Mouse (Mus musculus) embryonic facial prominence, embryonic 15.5 days (tissue): ENCODE results near the gene Nabp2. TPM values are rescaled to one million over a fixed set of nuclear protein-coding genes. Genes with fewer than 3 reads are reported as not detected.

ENCODE experiments used
- ATAC-seq: fragments of 200-750 bp; cut with Nextera tagmentation; 2 replicates; pipeline ENCODE4 v1.8.0; 2017; ENCODE audit warnings: low read depth, moderate TSS enrichment; ENCODE audit not compliant: insufficient number of reproducible peaks, low FRiP score, low TSS enrichment
- H3K27ac ChIP-seq: fragments of 300-500 bp; sonication (generic); replicated peaks from 2 replicates; pipeline ENCODE4 v1.5.1; 2015; ENCODE audit warnings: mild to moderate bottlenecking, inconsistent platforms
- H3K27me3 ChIP-seq: fragments of 300-500 bp; sonication (generic); 2 replicates; pipeline ENCODE4 v1.6.1; 2015; ENCODE audit warnings: inconsistent platforms
- H3K36me3 ChIP-seq: fragments of 300-500 bp; sonication (generic); 2 replicates; pipeline ENCODE4 v1.6.1; 2015; ENCODE audit warnings: mild to moderate bottlenecking, inconsistent platforms
- H3K4me1 ChIP-seq: fragments of 300-500 bp; sonication (generic); 2 replicates; pipeline ENCODE4 v1.6.1; 2015; ENCODE audit warnings: inconsistent platforms
- H3K4me2 ChIP-seq: fragments of 300-500 bp; sonication (generic); replicated peaks from 2 replicates; pipeline ENCODE4 v1.6.1; 2015; ENCODE audit warnings: mild to moderate bottlenecking, inconsistent platforms
- H3K4me3 ChIP-seq: fragments of 300-500 bp; sonication (generic); replicated peaks from 2 replicates; pipeline ENCODE4 v1.5.1; 2015; ENCODE audit warnings: mild to moderate bottlenecking, inconsistent platforms
- H3K9ac ChIP-seq: fragments of 300-500 bp; sonication (generic); 2 replicates; pipeline ENCODE4 v1.6.1; 2015; ENCODE audit warnings: inconsistent platforms
- H3K9me3 ChIP-seq: fragments of 300-500 bp; sonication (generic); replicated peaks from 2 replicates; pipeline ENCODE4 v1.6.1; 2016; ENCODE audit warnings: inconsistent platforms
- WGBS: fragments of 180-500 bp; shearing (Covaris S2); methylation state at CpG from one replicate; pipeline ENCODE4 v1.1.7; 2015; 5-methylcytosine and 5-hydroxymethylcytosine counted together
- polyA plus RNA-seq: library from polyadenylated mRNA; unstranded; fragments of >200 nt; fragmentation: Nextera tagmentation; extraction: Ambion mirVana; gene quantifications from 2 replicates; pipeline ENCODE4 v1.2.1, GENCODE M21; 2015

Nabp2 gene
- polyA plus RNA-seq, 1 experiment from 2014 or later: 75.7 TPM

GRCm38 (mm10) chr10:128444354-128444753 lies 33.1 kb upstream of the Nabp2 start:
- WGBS: 59% methylated on average over 6 of the region's 6 CpGs
- no peak overlapping the region for H3K4me3 ChIP-seq
- H3K4me2 ChIP-seq: no peak overlapping the region
- H3K27me3 ChIP-seq: no peaks in the 10 kb centered on the region
- H3K4me1 ChIP-seq: no peaks in the 10 kb centered on the region
- no peak for ATAC-seq
- peaks cover 25% of the 10 kb centered on the region for H3K36me3 ChIP-seq
- no peak overlapping the region for H3K9ac ChIP-seq
- H3K27ac ChIP-seq: no peak overlapping the region
- no peaks in the 10 kb centered on the region for H3K9me3 ChIP-seq

- WGBS: 57% methylated on average over 1 of the region's 1 CpGs
- Histone ChIP-seq H3K9ac (no peak overlapping the region), H3K27ac (0 out of 2 replicates have a peak overlapping the region, but pooled peaks have one; percentile 44), H3K4me1 (no peaks in the 10 kb centered on the region), H3K4me2 (no peak overlapping the region), H3K27me3 (no peaks in the 10 kb centered on the region), H3K9me3 (no peaks in the 10 kb centered on the region), H3K4me3 (no peak overlapping the region), H3K36me3 (peaks cover 40% of the 10 kb centered on the region)
- no peak for ATAC-seq
Observed at GRCm38 (mm10) chr10:128442718-128443117, 31.4 kb upstream of the Nabp2 start.

GRCm38 (mm10) chr10:128441324-128442119 lies 30.2 kb upstream of the Nabp2 start:
- no peak overlapping the region for H3K9ac ChIP-seq
- no peaks in the 10 kb centered on the region for H3K27me3 ChIP-seq
- H3K4me3 ChIP-seq: no peak overlapping the region
- no peak overlapping the region for H3K4me2 ChIP-seq
- H3K4me1 ChIP-seq: no peaks in the 10 kb centered on the region
- WGBS: 85% methylated on average over 10 of the region's 10 CpGs
- no peak overlapping the region for H3K27ac ChIP-seq
- H3K36me3 ChIP-seq: peaks cover 51% of the 10 kb centered on the region
- H3K9me3 ChIP-seq: no peaks in the 10 kb centered on the region
- no peak for ATAC-seq

- Histone ChIP-seq H3K27ac (no peak overlapping the region), H3K4me1 (no peaks in the 10 kb centered on the region), H3K9me3 (no peaks in the 10 kb centered on the region), H3K27me3 (no peaks in the 10 kb centered on the region), H3K36me3 (peaks cover 62% of the 10 kb centered on the region), H3K4me3 (no peak overlapping the region), H3K9ac (no peak overlapping the region), H3K4me2 (no peak overlapping the region)
- WGBS: 64% methylated on average over 10 of the region's 10 CpGs
- ATAC-seq: no peak
Observed at GRCm38 (mm10) chr10:128440407-128440806, 29.1 kb upstream of the Nabp2 start.

- H3K9me3 ChIP-seq: no peaks in the 10 kb centered on the region
- WGBS: 74% methylated on average over 10 of the region's 10 CpGs
- H3K4me3 ChIP-seq: no peak overlapping the region
- H3K36me3 ChIP-seq: peaks cover 66% of the 10 kb centered on the region
- no peaks in the 10 kb centered on the region for H3K27me3 ChIP-seq
- ATAC-seq: no peak
- H3K4me2 ChIP-seq: no peak overlapping the region
- no peak overlapping the region for H3K27ac ChIP-seq
- no peak overlapping the region for H3K9ac ChIP-seq
- H3K4me1 ChIP-seq: no peaks in the 10 kb centered on the region
Observed at GRCm38 (mm10) chr10:128438675-128439279, 27.5 kb upstream of the Nabp2 start.

DNA sequence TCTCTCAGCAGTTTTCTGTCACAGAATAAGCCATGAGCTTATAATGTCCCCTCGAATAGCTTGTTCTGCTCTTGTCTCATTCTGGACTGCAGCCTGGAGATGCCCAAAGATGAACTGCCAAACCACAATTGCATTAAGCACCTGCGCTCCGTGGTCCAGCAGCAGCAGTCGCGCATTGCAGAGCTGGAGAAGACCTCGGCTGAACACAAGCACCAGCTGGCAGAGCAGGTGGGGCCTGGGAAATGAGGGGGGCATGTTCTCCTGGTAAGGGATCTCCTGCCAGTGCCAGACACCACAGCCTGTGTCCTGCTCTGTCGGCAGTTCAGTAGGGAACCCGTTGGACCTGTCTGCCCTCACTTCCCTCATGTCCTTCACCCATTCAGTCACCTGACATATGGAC lies 25.1 kb upstream of the Nabp2 start:
- no peak for ATAC-seq
- H3K4me3 ChIP-seq: no peak overlapping the region
- H3K27me3 ChIP-seq: no peaks in the 10 kb centered on the region
- H3K9me3 ChIP-seq: no peaks in the 10 kb centered on the region
- no peak overlapping the region for H3K4me2 ChIP-seq
- H3K36me3 ChIP-seq: peaks cover 75% of the 10 kb centered on the region
- WGBS: 82% methylated on average over 8 of the region's 8 CpGs
- H3K9ac ChIP-seq: no peak overlapping the region
- H3K4me1 ChIP-seq: no peaks in the 10 kb centered on the region
- H3K27ac ChIP-seq: no peak overlapping the region

- Histone ChIP-seq H3K9ac (no peak overlapping the region), H3K36me3 (peaks cover 76% of the 10 kb centered on the region), H3K4me1 (no peaks in the 10 kb centered on the region), H3K27me3 (no peaks in the 10 kb centered on the region), H3K27ac (no peak overlapping the region), H3K4me3 (no peak overlapping the region), H3K9me3 (no peaks in the 10 kb centered on the region), H3K4me2 (no peak overlapping the region)
- no peak for ATAC-seq
- WGBS: 87% methylated on average over 5 of the region's 5 CpGs
Observed at GRCm38 (mm10) chr10:128435873-128436272, 24.6 kb upstream of the Nabp2 start.

GRCm38 (mm10) chr10:128435186-128435823 lies 24.0 kb upstream of the Nabp2 start:
- Histone ChIP-seq H3K4me2 (no peak overlapping the region), H3K27ac (no peak overlapping the region), H3K4me3 (no peak overlapping the region), H3K4me1 (no peaks in the 10 kb centered on the region), H3K27me3 (no peaks in the 10 kb centered on the region), H3K9me3 (no peaks in the 10 kb centered on the region), H3K9ac (no peak overlapping the region), H3K36me3 (peaks cover 76% of the 10 kb centered on the region)
- WGBS: 85% methylated on average over 17 of the region's 17 CpGs
- no peak for ATAC-seq

DNA sequence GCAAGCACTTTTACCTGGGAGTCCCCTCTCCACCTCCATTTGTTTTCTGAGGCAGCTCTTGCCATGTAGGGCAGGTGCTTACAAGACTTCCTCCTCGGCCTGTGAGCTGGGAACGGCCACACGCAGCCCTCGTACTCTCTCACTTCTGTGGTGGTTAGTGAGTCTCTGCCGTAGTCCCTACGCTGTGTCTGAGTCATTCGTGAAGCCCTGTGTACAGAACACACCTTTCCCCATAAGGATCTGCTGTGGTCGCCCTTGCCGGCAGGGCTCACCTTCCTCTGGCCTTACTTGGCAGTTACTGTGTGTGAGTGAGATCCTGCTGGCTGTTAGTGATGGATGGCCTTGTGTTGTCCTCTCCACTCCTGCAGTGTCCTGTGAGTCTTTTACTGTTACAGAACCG lies 23.4 kb upstream of the Nabp2 start:
- H3K27ac ChIP-seq: no peak overlapping the region
- no peaks in the 10 kb centered on the region for H3K4me1 ChIP-seq
- 89% methylated on average over 10 of the region's 10 CpGs for WGBS
- H3K4me3 ChIP-seq: no peak overlapping the region
- no peaks in the 10 kb centered on the region for H3K27me3 ChIP-seq
- peaks cover 76% of the 10 kb centered on the region for H3K36me3 ChIP-seq
- H3K9me3 ChIP-seq: no peaks in the 10 kb centered on the region
- H3K9ac ChIP-seq: no peak overlapping the region
- no peak for ATAC-seq
- H3K4me2 ChIP-seq: no peak overlapping the region

DNA sequence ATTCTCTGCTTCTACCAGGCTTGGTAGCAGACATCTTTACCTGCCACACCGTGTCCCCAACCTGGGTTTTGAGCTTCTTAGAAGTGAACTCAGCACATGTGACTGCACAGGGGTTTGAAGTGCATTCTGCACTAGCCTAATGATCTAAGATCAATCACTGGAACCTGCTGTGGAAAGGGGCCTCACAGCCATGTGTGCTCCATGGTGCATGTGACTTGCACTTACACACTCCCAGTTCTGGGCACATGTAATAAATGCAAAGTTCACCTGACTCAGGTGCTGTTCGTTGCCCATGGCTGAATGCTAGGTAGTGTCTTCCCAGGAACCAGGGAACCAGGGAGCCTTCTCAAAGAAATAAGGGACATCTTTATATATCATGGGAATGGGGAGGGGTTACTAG lies 22.1 kb upstream of the Nabp2 start:
- no peak overlapping the region for H3K4me2 ChIP-seq
- peaks cover 78% of the 10 kb centered on the region for H3K36me3 ChIP-seq
- H3K27me3 ChIP-seq: no peaks in the 10 kb centered on the region
- H3K4me1 ChIP-seq: no peaks in the 10 kb centered on the region
- H3K27ac ChIP-seq: no peak overlapping the region
- H3K9ac ChIP-seq: no peak overlapping the region
- WGBS: 98% methylated on average over 2 of the region's 2 CpGs
- H3K9me3 ChIP-seq: no peaks in the 10 kb centered on the region
- ATAC-seq: no peak
- no peak overlapping the region for H3K4me3 ChIP-seq

- no peak overlapping the region for H3K4me2 ChIP-seq
- H3K4me1 ChIP-seq: no peaks in the 10 kb centered on the region
- no peak overlapping the region for H3K27ac ChIP-seq
- no peak for ATAC-seq
- peaks cover 59% of the 10 kb centered on the region for H3K36me3 ChIP-seq
- WGBS: 59% methylated on average over 4 of the region's 4 CpGs
- no peaks in the 10 kb centered on the region for H3K27me3 ChIP-seq
- no peaks in the 10 kb centered on the region for H3K9me3 ChIP-seq
- H3K4me3 ChIP-seq: no peak overlapping the region
- H3K9ac ChIP-seq: no peak overlapping the region
Observed at GRCm38 (mm10) chr10:128429454-128429853, 18.2 kb upstream of the Nabp2 start.
